Comparison of ENCODE assay signal across 8 mouse cellular contexts in the genomic region with DNA sequence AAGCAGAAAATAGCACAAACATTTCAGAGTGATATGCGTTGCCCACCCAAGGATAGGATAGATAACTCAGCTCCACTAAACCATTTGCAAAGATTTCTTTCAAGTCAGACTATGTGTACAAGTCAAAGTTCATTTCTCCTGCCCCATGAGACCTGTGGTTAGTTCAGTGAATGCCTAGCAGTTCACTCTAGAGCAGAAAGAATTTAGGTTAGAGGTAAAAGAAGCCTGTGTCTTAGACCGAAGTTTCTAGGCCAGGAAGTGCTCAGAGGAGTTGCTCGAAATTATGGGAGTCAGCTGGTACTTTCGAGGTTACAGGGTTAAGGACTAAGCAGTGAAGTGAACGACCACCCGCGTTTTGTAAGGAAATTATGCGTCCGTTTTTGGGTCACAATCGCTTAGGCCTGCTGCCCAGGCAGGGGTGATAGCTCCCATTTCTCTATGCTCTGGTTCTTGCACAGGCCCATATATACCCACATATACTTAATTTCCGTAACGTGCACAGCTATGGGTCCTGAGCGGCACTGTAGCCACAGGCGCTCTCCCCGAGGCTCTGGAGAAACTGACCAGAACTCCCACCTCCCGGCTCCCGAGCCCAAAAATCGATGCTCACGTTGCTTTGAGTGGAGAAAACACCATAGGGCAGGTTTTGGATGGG. TPM values are rescaled to one million over a fixed set of nuclear protein-coding genes. Genes with fewer than 3 reads are reported as not detected.
DNase-seq lines count a peak whose midpoint lies in the region; ATAC-seq and TF ChIP-seq lines count a peak whose summit lies in the region.

No protein-coding gene starts in this region.

- H3K4me2 ChIP-seq in embryonic facial prominence, embryonic 11.5 days (ENCODE audit: low read depth, low read length), result peak overlapping the region; percentile 93
- peak overlapping the region; percentile 96 for H3K4me2 ChIP-seq in hindbrain, embryonic 13.5 days
- peak overlapping the region; percentile 82 for H3K4me2 ChIP-seq in lung, postnatal 0 days (replicated peaks; ENCODE audit: low read depth, low read length)
- H3K4me2 ChIP-seq in stomach, postnatal 0 days (replicated peaks; ENCODE audit: low read depth), result peak overlapping the region; percentile 96

- no peak overlapping the region for H3K27ac ChIP-seq in embryonic facial prominence, embryonic 11.5 days (replicated peaks; ENCODE audit: low read depth, low read length)
- no peak overlapping the region for H3K27ac ChIP-seq in hindbrain, embryonic 13.5 days
- H3K27ac ChIP-seq in lung, postnatal 0 days (ENCODE audit: low read length), result peak overlapping the region; percentile 3; the same call in 1 of the 2 replicates
- peak overlapping the region; percentile 61 for H3K27ac ChIP-seq in stomach, postnatal 0 days (replicated peaks)

- peak overlapping the region; percentile 47 for H3K4me3 ChIP-seq in embryonic facial prominence, embryonic 11.5 days (ENCODE audit: low read depth, low read length)
- H3K4me3 ChIP-seq in hindbrain, embryonic 13.5 days, result peak overlapping the region; percentile 56
- peak overlapping the region; percentile 50 for H3K4me3 ChIP-seq in lung, postnatal 0 days (ENCODE audit: low read depth, low read length)
- peak overlapping the region; percentile 57 for H3K4me3 ChIP-seq in stomach, postnatal 0 days (ENCODE audit: low read depth, low read length)

- peak; percentile 23 for DNase-seq in retina, postnatal 1 day
- DNase-seq in retina, embryonic 14.5 days (ENCODE audit: low spot score), result no peak
- DNase-seq in embryonic facial prominence, embryonic 11.5 days (ENCODE audit: low spot score), result peak; percentile 4
- DNase-seq in lung, postnatal 0 days (ENCODE audit: low spot score), result peak; percentile 21
- no peak for DNase-seq in stomach, postnatal 0 days (ENCODE audit: low spot score)
- DNase-seq in layer of hippocampus, postnatal 36 days, result no peak
- no peak for DNase-seq in frontal cortex, postnatal 36 days (ENCODE audit: low spot score in 2 of 2)

- H3K27me3 ChIP-seq in embryonic facial prominence, embryonic 11.5 days (ENCODE audit: control insufficient read depth, insufficient read depth, low read length), result no peaks in the 10 kb centered on the region
- 0 out of 2 replicates have a peak, but pooled peaks cover 4% of the 10 kb centered on the region for H3K27me3 ChIP-seq in hindbrain, embryonic 13.5 days
- H3K27me3 ChIP-seq in lung, postnatal 0 days (replicated peaks; ENCODE audit: insufficient read depth, low read length), result no peaks in the 10 kb centered on the region
- H3K27me3 ChIP-seq in stomach, postnatal 0 days (ENCODE audit: control insufficient read depth, insufficient read depth, low read length), result no peaks in the 10 kb centered on the region

- no peaks in the 10 kb centered on the region for H3K36me3 ChIP-seq in embryonic facial prominence, embryonic 11.5 days (replicated peaks; ENCODE audit: control insufficient read depth, insufficient read depth, low read depth, low read length)
- H3K36me3 ChIP-seq in hindbrain, embryonic 13.5 days, result no peaks in the 10 kb centered on the region
- H3K36me3 ChIP-seq in lung, postnatal 0 days (ENCODE audit: insufficient read depth, low read length), result no peaks in the 10 kb centered on the region
- H3K36me3 ChIP-seq in stomach, postnatal 0 days (ENCODE audit: control insufficient read depth, insufficient read depth, low read length), result no peaks in the 10 kb centered on the region

- H3K9ac ChIP-seq in embryonic facial prominence, embryonic 11.5 days (replicated peaks; ENCODE audit: low read length), result peak overlapping the region; percentile 57
- H3K9ac ChIP-seq in hindbrain, embryonic 13.5 days, result peak overlapping the region; percentile 78
- H3K9ac ChIP-seq in lung, postnatal 0 days (replicated peaks; ENCODE audit: low read depth), result no peak overlapping the region
- peak overlapping the region; percentile 63 for H3K9ac ChIP-seq in stomach, postnatal 0 days (ENCODE audit: low read length)

- TF ChIP-seq CTCF in lung, postnatal 0 days (IDR thresholded peaks at IDR 0.05), result no peak
- TF ChIP-seq CTCF in stomach, postnatal 0 days (IDR thresholded peaks at IDR 0.05; ENCODE audit: low read depth), result no peak

- TF ChIP-seq EP300 in lung, postnatal 0 days (IDR thresholded peaks at IDR 0.05), result no peak
- TF ChIP-seq EP300 in stomach, postnatal 0 days (optimal IDR thresholded peaks at IDR 0.05), result no peak

- no peaks in the 10 kb centered on the region for H3K9me3 ChIP-seq in embryonic facial prominence, embryonic 11.5 days (replicated peaks; ENCODE audit: control insufficient read depth, low read length)
- no peaks in the 10 kb centered on the region for H3K9me3 ChIP-seq in hindbrain, embryonic 13.5 days
- H3K9me3 ChIP-seq in lung, postnatal 0 days (ENCODE audit: low read length), result no peaks in the 10 kb centered on the region
- no peaks in the 10 kb centered on the region for H3K9me3 ChIP-seq in stomach, postnatal 0 days (ENCODE audit: control insufficient read depth, low read length)

- WGBS in embryonic facial prominence, embryonic 11.5 days, result 7% methylated on average over 19 of the region's 19 CpGs
- WGBS in hindbrain, embryonic 13.5 days, result 9% methylated on average over 19 of the region's 19 CpGs
- 10% methylated on average over 19 of the region's 19 CpGs for WGBS in lung, postnatal 0 days
- WGBS in stomach, postnatal 0 days, result 10% methylated on average over 19 of the region's 19 CpGs

- H3K4me1 ChIP-seq in embryonic facial prominence, embryonic 11.5 days (ENCODE audit: control insufficient read depth, insufficient read depth, low read length), result no peaks in the 10 kb centered on the region; the same call in 1 of the 2 replicates
- H3K4me1 ChIP-seq in hindbrain, embryonic 13.5 days (replicated peaks), result peaks cover 15% of the 10 kb centered on the region
- peaks cover 2% of the 10 kb centered on the region for H3K4me1 ChIP-seq in lung, postnatal 0 days (ENCODE audit: insufficient read depth, low read depth, low read length)
- no peaks in the 10 kb centered on the region for H3K4me1 ChIP-seq in stomach, postnatal 0 days (replicated peaks; ENCODE audit: control insufficient read depth, insufficient read depth)

- ATAC-seq in embryonic facial prominence, embryonic 11.5 days (replicated peaks; ENCODE audit: insufficient number of reproducible peaks, low FRiP score, low TSS enrichment, low read depth), result peak; percentile 26; the same call in 1 of the 2 replicates
- ATAC-seq in hindbrain, embryonic 13.5 days (ENCODE audit: low FRiP score), result peak; percentile 66
- ATAC-seq in lung, postnatal 0 days, result no peak
- ATAC-seq in stomach, postnatal 0 days (ENCODE audit: low FRiP score, low TSS enrichment), result peak; percentile 53

RNA-seq across cellular contexts. Expression of gene Fah, which starts 1.4 kb away (rescaled TPM):
- 1.8 and 2.4 TPM in 2 replicates for polyA plus RNA-seq in embryonic facial prominence, embryonic 11.5 days (2014; fragmentation: Nextera tagmentation; extraction: Ambion mirVana)
- 5.3 and 6.7 TPM in 2 replicates for polyA plus RNA-seq in hindbrain, embryonic 13.5 days (2015; fragmentation: Nextera tagmentation; extraction: Ambion mirVana)
- polyA plus RNA-seq in lung, postnatal 0 days (2015; fragmentation: Nextera tagmentation; extraction: Ambion mirVana), result 11.7 and 13.7 TPM in 2 replicates
- 12.4 and 12.5 TPM in 2 replicates for polyA plus RNA-seq in stomach, postnatal 0 days (2015; fragmentation: Nextera tagmentation; extraction: Ambion mirVana)
- total RNA-seq in layer of hippocampus, postnatal 36 days (2021), result 10 to 100 TPM; 16.0 to 20.1 TPM

Comparison
In these comparisons a context has a peak if more than half of its experiments do, and no peak if none do; other contexts are left out.
1. DNase-seq: peak in retina, postnatal 1 day (single experiment), embryonic facial prominence, embryonic 11.5 days (single experiment) and lung, postnatal 0 days (single experiment); none in retina, embryonic 14.5 days (single experiment), stomach, postnatal 0 days (single experiment), layer of hippocampus, postnatal 36 days (0 of 2) and frontal cortex, postnatal 36 days (0 of 2).
2. H3K27ac ChIP-seq: peak in lung, postnatal 0 days (single experiment) and stomach, postnatal 0 days (single experiment); none in embryonic facial prominence, embryonic 11.5 days (single experiment) and hindbrain, embryonic 13.5 days (single experiment).
3. Peak in every context shown above with its lines, with median percentiles within 50 percentile points of each other: H3K4me2 ChIP-seq and H3K4me3 ChIP-seq.